Mouse (Mus musculus): ENCODE measurements around the gene Gm9602. TPM values are rescaled to one million over a fixed set of nuclear protein-coding genes. Genes with fewer than 3 reads are reported as not detected.
"Not testable (repeated sequence)": the region's sequence is repeated elsewhere in the genome, so short reads cannot be mapped to it uniquely, and the experiment has no call there.

Gene Gm9602
- not detected in 2 replicates for polyA plus RNA-seq (2015; fragmentation: Nextera tagmentation; extraction: Ambion mirVana)

DNA sequence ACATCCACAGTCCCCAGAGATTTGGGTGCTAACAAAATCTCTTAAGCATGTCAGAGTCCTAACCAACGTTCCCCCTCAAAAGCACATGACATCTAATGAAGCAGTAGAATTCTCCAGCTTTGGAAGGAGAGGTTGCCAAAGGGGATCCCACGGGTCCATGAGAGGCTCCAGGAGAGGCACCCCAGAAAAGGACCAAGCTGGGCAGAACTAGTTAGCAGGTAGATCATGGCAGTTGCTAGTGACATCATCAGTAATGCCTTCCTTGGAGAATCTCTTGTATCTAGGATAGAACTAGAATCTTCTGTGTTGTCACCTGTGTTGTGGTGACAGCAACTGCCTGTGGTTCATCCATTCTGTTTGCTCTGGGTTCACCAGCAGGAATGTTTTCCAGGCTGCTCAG is at the start of gene Gm9602:
Gm9602 (plus strand) TSS at position 301 of the 400 bp plus-strand sequence.
- WGBS (ENCODE audit: insufficient replicate concordance): no CpG with 5 or more reads among the region's 2 CpGs
- H3K27ac ChIP-seq (ENCODE audit: low read depth); ATAC-seq: not testable (repeated sequence)

DNA sequence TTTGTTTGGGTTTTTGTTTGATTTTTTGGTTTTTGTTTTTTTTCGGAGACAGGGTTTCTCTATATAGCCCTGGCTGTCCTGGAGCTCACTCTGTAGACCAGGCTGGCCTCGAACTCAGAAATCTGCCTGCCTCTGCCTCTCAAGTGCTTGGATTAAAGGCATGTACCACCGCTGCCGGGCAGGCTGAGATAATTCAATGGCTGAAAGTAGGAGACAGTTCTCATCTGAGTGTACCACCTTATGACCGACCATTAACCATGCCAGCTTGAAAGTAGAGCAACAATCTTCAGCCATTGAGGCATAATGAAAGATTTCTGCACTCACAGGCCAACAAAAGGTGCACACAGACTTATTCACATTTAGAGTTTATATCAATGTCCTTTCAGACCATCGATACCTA is 30.3 kb downstream of the Gm9602 start:
- H3K27me3 ChIP-seq (ENCODE audit: insufficient read depth, low read length); DNase-seq; H3K27ac ChIP-seq (ENCODE audit: low read depth); H3K36me3 ChIP-seq (replicated peaks; ENCODE audit: insufficient read depth, low read length); H3K4me2 ChIP-seq (ENCODE audit: low read depth, low read length); ATAC-seq; H3K9me3 ChIP-seq (ENCODE audit: low read length); H3K4me3 ChIP-seq (ENCODE audit: low read depth, low read length); H3K4me1 ChIP-seq (ENCODE audit: insufficient read depth); H3K9ac ChIP-seq (replicated peaks): not testable (repeated sequence)
- WGBS (ENCODE audit: insufficient replicate concordance): 68% methylated on average over 6 of the region's 6 CpGs

More for the DNA sequence above, at the start of gene Gm9602:
- DNase-seq; H3K9ac ChIP-seq (replicated peaks); H3K4me3 ChIP-seq (ENCODE audit: low read depth, low read length); H3K27me3 ChIP-seq (ENCODE audit: insufficient read depth, low read length); H3K9me3 ChIP-seq (ENCODE audit: low read length); H3K4me1 ChIP-seq (ENCODE audit: insufficient read depth); H3K4me2 ChIP-seq (ENCODE audit: low read depth, low read length); H3K36me3 ChIP-seq (replicated peaks; ENCODE audit: insufficient read depth, low read length): not testable (repeated sequence)

DNA sequence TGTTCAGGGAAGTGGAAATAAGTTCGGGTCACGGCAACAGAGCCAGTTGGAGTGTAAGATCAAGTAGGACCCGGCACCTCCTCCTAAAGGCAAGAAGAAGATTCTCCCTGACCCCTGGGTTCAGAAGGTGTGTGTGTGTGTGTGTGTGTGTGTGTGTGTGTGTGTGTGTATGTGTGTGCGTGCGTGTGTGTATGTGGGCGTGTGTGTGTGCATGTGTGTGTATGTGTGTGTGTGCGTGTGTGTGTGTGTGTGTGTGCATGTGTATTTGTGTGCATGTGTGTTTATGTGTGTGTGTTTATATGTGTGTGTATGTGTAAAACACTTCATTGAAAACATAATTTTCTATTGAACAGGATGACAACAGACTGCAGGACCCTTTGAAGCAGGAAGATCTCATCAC is 45.8 kb downstream of the Gm9602 start:
- H3K36me3 ChIP-seq (replicated peaks; ENCODE audit: insufficient read depth, low read length); H3K4me1 ChIP-seq (ENCODE audit: insufficient read depth); H3K9me3 ChIP-seq (ENCODE audit: low read length); H3K4me3 ChIP-seq (ENCODE audit: low read depth, low read length); ATAC-seq; H3K4me2 ChIP-seq (ENCODE audit: low read depth, low read length); H3K9ac ChIP-seq (replicated peaks); DNase-seq; H3K27ac ChIP-seq (ENCODE audit: low read depth); H3K27me3 ChIP-seq (ENCODE audit: insufficient read depth, low read length): not testable (repeated sequence)
- 61% methylated on average over 4 of the region's 7 CpGs for WGBS (ENCODE audit: insufficient replicate concordance)

Other genes starting within 250 kb of the Gm9602 start
- not detected in 2 replicates for gene Gm3047, start 220.9 kb upstream of the Gm9602 start, polyA plus RNA-seq (2015; fragmentation: Nextera tagmentation; extraction: Ambion mirVana)
- gene Gm8159, start 144.0 kb upstream of the Gm9602 start, polyA plus RNA-seq (2015; fragmentation: Nextera tagmentation; extraction: Ambion mirVana): not detected in 2 replicates
- not detected in 2 replicates for gene Gm3239, start 112.1 kb upstream of the Gm9602 start, polyA plus RNA-seq (2015; fragmentation: Nextera tagmentation; extraction: Ambion mirVana)
- gene Gm7876, start 67.1 kb upstream of the Gm9602 start, polyA plus RNA-seq (2015; fragmentation: Nextera tagmentation; extraction: Ambion mirVana): not detected in 2 replicates
- gene Gm3252, start 49.6 kb upstream of the Gm9602 start, polyA plus RNA-seq (2015; fragmentation: Nextera tagmentation; extraction: Ambion mirVana): not detected in 2 replicates
- gene Gm3269, start 61.8 kb downstream of the Gm9602 start, polyA plus RNA-seq (2015; fragmentation: Nextera tagmentation; extraction: Ambion mirVana): not detected in 2 replicates
- not detected in 2 replicates for gene Gm3264, start 79.2 kb downstream of the Gm9602 start, polyA plus RNA-seq (2015; fragmentation: Nextera tagmentation; extraction: Ambion mirVana)
- not detected in 2 replicates for gene Gm3278, start 116.1 kb downstream of the Gm9602 start, polyA plus RNA-seq (2015; fragmentation: Nextera tagmentation; extraction: Ambion mirVana)
- gene Gm8297, start 207.6 kb downstream of the Gm9602 start, polyA plus RNA-seq (2015; fragmentation: Nextera tagmentation; extraction: Ambion mirVana): not detected in 2 replicates
- not detected in 2 replicates for gene Gm3298, start 239.6 kb downstream of the Gm9602 start, polyA plus RNA-seq (2015; fragmentation: Nextera tagmentation; extraction: Ambion mirVana)